Mouse (Mus musculus) spleen, postnatal 14 days (tissue): ENCODE data around the gene Lrrc4b.

Source experiments
- DNase-seq, 2 experiments: peaks; one replicate each; pipeline ENCODE4 v3.0.0; 2021 to 2022; ENCODE audit warnings: low spot score in 2 of 2

Gene Lrrc4b

GRCm38 (mm10) chr7:44436267-44436666, 7.4 kb downstream of the Lrrc4b start:
- DNase-seq = no peak

- no peak for DNase-seq
Measured at GRCm38 (mm10) chr7:44437188-44437587, 8.4 kb downstream of the Lrrc4b start.

- no peak for DNase-seq
Measured at GRCm38 (mm10) chr7:44437933-44438332, 9.1 kb downstream of the Lrrc4b start.

GRCm38 (mm10) chr7:44439696-44440095, 10.9 kb downstream of the Lrrc4b start:
- no peak for DNase-seq

GRCm38 (mm10) chr7:44440479-44440878, 11.7 kb downstream of the Lrrc4b start:
- DNase-seq = no peak

- DNase-seq = no peak
Measured at GRCm38 (mm10) chr7:44441180-44441579, 12.4 kb downstream of the Lrrc4b start.

- no peak for DNase-seq
Measured at GRCm38 (mm10) chr7:44441648-44442109, 12.9 kb downstream of the Lrrc4b start.

GRCm38 (mm10) chr7:44442407-44442821, 13.6 kb downstream of the Lrrc4b start:
- DNase-seq = no peak

GRCm38 (mm10) chr7:44443268-44444173, 14.7 kb downstream of the Lrrc4b start:
- no peak for DNase-seq

- no peak for DNase-seq
Measured at GRCm38 (mm10) chr7:44444886-44445527, 16.2 kb downstream of the Lrrc4b start.

- DNase-seq = no peak
Measured at GRCm38 (mm10) chr7:44445528-44445923, 16.7 kb downstream of the Lrrc4b start.

- DNase-seq = no peak
Measured at GRCm38 (mm10) chr7:44446070-44446855, 17.4 kb downstream of the Lrrc4b start.

- no peak for DNase-seq
Measured at GRCm38 (mm10) chr7:44453256-44453655, 24.4 kb downstream of the Lrrc4b start.

- peak in 1 of 2 experiments; percentile 7 for DNase-seq
Measured at GRCm38 (mm10) chr7:44456302-44456701, 27.5 kb downstream of the Lrrc4b start.

- no peak for DNase-seq
Measured at GRCm38 (mm10) chr7:44460067-44460466, 31.2 kb downstream of the Lrrc4b start.

- DNase-seq = peak in 1 of 2 experiments; percentile 7
Measured at GRCm38 (mm10) chr7:44460767-44461502, 32.1 kb downstream of the Lrrc4b start.

- DNase-seq = no peak
Measured at GRCm38 (mm10) chr7:44461503-44462217, 32.8 kb downstream of the Lrrc4b start.

- peak; percentile 9 to 41 for DNase-seq
Measured at GRCm38 (mm10) chr7:44462218-44463055, 33.6 kb downstream of the Lrrc4b start.

- peak in 1 of 2 experiments; percentile 2 for DNase-seq
Measured at GRCm38 (mm10) chr7:44463056-44463425, 34.2 kb downstream of the Lrrc4b start.
